Mouse (Mus musculus) frontal cortex, postnatal 14 days (tissue): ENCODE measurements around the gene Gm44579.

ENCODE experiments used
- DNase-seq, 2 experiments: peaks; one replicate each; pipeline ENCODE4 v3.0.0; 2022; ENCODE audit warnings: low spot score in 2 of 2

Gene Gm44579

DNA sequence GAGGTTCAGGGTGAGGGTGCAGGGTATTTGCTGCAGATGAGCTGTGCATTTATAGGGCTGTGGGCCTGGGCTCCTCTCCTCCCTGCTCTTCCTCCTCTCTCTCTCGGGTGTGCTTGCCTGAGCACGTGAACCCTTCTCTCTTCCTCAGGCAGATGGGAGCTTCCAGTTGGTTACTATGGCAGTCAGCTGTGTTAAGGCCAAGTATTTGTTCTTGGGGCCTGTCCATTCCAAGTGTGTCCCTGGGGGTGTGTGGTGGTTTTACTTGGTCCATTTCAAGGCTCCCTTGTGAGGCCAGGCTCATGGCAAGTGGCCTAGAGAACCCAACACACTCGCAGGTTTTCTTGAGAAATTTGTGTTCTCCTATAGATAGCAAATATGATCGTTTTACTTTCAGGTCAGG, at the start of gene Gm44579, which contains the start of gene Olfr287:
Gene Gm44579, minus strand, starts transcription at position 101 of the 400 bp plus-strand sequence.
Gene Olfr287, minus strand, starts transcription at position 180 of the 400 bp plus-strand sequence.
- DNase-seq, result no peak

DNA sequence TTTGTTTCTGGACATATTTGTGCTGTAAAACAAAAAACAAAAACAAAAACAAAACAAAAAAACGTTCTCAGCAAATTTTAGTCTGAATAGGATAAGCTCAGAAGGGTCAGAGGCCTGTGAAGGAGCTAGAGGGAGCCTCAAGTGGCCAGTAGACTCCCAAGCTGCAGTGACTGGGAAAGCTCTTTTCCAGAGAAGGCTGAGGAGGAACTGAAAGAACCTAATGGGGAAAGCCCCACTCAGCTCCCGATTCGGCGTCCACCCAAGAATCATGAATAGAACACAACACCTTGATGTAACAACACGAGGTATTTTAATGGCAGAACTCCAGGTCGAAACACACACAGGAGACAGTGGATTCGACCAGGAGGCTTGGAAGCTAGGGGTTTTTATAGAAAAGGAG, 37.0 kb upstream of the Gm44579 start:
- DNase-seq, result no peak

DNA sequence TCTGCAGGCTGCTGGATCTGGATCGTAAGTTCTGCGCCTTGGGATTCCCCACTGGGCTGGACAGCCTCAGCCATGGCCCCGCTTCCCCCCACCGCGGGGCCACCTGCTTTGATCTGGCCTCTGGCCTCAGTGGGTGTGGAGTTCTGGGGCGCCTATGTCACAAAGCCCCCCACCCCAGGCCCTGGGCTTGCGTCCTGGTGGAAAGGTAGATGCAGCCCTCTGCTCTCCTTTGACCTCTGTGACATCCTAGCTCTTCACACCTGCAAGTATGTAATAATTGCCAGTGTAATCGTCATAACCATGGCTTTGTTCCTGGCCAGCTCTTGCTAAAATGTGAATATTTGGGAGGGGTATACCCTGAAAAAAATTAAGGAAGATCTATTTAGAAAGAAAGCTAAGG, 36.4 kb upstream of the Gm44579 start, which contains the start of gene H1fnt:
Gene H1fnt, minus strand, starts transcription at position 101 of the 400 bp plus-strand sequence.
- DNase-seq, result no peak

DNA sequence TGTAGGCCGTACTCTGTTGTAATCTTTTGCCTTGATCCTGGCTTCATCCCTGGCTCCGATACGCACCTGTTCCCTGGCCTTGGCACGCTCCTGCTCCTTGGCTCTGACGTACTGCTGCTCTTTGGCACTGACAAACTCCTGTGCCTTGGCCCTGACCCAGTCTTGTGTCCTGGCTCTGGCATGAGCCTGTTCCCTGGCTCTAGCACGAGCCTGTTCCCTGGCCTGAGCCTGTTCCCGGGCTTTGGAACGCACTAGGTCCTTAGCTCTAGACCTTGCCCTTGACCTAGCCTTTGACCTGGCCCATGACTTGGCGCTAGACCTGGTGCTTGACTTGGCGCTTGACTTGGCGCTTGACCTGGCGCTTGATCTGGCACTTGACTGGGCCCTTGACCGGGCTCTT, 35.5 kb upstream of the Gm44579 start:
- DNase-seq, result no peak

DNA sequence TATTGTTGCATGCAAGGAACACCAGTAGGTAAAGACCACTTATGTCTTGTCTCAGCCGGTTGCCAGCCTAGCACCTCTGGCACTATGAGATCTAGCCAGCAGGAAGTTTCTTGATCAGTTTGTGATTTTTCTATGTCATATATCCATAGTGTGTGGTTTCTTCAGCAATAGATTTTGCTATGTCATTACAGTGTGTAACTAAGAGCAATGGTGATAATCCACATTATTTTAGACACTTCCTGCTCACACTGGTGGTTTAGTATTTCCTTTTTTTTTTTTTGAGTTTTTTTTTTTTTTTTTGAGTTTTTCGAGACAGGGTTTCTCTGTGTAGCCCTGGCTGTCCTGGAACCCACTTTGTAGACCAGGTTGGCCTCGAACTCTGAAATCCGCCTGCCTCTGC, 14.7 kb upstream of the Gm44579 start:
- DNase-seq, result no peak

DNA sequence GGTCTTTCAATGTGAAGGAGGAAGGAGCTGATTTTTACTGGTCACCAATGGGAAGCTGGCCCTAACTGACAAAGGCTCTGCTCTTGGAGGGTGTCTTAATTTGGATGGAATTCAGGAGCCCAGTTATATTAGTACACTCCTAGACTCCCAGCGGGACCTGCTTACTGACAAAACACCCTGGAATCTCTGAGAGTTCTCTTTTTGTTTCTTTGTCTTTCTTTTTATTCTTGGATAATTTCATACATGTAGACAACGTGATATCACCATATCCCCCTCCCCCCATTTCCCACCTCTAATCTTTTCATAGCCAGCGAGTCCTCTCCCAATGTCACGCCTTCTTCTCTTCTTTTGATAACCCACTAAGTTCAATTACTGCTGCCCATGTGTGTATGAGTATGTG, 13.6 kb upstream of the Gm44579 start, which contains the start of gene Olfr286:
Gene Olfr286, minus strand, starts transcription at position 101 of the 400 bp plus-strand sequence.
- no peak for DNase-seq

DNA sequence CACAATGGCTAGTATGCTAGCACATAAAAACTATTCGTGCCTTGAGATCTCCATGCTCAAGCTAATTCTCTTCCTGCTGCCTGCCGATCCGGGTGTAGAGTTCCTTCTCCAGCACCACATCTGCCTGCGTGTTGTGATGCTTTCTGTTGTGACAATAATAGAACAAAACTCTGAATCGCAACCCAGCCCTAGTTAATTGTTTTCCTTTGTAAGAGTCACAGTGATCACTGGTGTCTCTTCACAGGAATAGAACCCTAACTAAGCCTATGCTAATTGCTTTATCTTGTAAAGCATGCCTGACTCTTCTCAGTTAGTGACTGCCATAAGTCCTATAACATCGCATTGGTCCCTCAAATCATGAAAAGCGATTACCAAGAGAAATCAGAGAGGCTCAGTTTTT, 5.3 kb upstream of the Gm44579 start:
- DNase-seq, result no peak

DNA sequence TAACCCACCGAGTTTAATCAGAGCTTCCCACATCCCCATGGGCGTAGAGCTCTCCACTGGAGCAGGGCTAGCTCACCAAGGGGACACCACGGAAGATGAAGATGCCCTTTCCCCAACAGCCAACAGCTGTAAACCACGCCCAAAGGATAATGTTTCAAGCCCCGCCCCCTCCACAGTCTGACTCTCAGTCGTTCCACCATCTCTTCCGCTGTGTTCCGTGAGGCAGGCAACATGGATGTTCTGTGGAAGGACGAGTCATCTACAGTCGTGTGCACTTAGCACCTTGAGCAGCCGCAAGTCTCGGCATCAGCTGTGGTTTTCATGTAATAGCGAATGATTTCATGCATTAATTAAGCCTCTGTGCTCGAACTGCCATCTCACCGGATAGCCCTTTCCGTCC, 4.8 kb upstream of the Gm44579 start:
- no peak for DNase-seq

DNA sequence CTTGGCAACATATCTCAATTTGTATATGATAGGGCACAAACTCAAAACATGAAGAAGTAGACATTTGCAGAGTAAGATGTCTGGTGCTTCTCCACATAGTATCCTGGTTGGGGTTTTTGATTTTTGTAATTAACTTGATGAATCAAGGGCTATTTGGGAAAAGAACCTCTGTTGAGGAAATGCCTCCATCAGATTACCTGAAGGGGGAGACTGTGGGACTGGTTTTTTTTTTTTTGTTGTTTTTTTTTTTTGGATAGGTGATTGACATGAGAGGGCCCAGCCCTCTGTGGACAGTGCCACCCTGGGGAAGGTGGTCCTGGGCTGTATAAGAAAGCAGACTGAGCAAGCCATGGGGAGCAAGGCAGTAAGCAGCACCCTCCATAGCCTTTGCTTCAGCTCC, 1.6 kb upstream of the Gm44579 start:
- no peak for DNase-seq

DNA sequence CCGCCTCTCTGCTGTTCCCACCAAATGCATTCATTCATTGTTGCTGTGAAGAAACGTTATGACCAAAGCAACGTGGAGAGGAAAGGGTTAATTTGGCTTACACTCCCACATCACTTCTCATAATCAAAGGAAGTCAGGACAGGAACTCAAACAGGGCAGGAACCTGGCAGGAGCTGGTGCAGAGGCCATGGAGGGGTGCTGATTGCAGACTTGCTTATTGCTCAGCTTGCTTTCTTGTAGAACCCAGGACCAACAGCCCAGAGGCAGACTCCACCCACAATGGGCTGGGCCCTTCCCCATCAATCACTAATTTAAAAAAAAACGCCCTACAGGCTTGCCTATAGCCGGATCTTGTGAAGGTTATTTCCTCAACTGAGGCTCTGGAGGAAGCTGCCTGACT, 6.6 kb downstream of the Gm44579 start:
- DNase-seq, result no peak

DNA sequence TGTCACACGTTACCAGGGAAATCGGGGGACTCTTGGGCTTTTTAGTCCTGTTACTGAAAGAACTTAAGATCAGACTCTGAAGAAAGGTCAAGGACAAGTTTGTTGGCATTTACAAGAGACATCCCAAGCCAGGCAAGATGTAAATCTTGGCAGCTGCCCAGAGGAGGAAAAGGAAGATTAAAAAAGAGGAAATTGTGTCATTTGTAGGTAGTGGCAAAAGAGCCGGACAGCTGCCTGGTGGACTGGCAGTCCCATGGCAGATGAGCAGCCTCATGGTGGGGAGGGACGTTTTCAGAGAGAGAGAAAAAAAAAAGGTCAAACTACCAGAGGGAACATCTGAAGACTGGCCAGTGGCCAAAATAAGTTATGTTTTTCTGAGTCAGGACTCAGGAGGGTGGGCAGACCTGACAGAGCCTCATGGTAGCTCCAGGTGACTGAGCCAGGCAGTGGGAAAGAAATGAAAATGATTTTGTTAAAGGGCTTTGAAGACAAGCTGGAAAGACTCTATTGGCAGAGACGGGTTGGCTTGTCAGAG, 7.4 kb downstream of the Gm44579 start:
- DNase-seq, result no peak

DNA sequence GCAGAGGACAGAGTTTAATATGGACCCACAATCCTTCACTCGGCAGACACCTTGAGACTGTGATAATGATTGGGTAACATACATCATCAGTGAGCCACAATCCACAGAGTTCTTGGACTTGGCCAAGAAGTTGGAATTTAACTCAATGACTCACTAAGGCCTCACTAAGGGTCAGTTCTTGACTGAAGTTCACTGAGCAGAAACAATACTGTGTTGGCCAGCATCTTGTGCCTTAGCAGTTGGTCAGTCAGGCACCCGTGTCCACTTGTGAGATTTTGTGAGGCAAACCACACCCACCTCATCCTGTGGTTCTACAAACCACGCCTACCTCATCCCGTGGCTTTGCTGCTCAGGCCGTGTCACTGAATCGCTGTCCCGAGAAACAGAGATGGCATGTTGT, 11.1 kb downstream of the Gm44579 start:
- no peak for DNase-seq

DNA sequence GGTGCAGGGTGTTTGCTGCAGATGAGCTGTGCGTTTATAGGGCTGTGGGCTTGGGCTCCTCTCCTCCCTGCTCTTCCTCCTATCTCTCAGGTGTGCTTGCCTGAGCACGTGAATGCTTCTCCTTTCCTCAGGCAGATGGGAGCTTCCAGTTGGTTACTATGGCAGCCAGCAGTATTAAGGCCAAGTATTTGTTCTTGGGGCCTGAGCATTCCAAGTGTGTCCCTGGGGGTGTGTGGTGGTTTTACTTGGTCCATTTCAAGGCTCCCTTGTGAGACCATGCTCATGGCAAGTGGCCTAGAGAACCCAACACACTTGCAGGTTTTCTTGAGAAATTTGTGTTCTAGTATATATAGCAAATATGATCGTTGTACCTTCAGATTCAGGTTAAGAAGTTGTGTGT, 25.3 kb downstream of the Gm44579 start, which contains the start of gene Olfr288:
Gene Olfr288, minus strand, starts transcription at position 101 of the 400 bp plus-strand sequence.
- DNase-seq, result no peak

DNA sequence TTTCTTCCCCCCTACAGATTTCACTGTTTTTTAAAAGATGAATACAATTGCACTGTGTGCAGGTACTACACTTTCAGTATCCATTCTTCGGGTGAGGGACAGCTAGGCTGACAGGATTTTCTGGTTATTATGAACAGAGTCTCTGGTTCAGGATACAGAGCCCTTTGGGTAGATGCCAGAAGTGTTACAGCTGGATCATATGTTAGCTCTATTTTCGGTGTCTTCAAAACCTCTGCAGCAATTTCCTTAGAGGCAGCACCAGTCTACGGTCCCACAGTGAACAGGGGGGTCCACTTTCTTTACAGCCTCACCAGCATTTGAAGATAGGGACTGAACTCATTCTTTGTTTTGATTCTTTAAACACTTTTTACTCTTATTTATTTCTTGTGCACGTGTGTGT, 36.3 kb downstream of the Gm44579 start:
- no peak for DNase-seq

DNA sequence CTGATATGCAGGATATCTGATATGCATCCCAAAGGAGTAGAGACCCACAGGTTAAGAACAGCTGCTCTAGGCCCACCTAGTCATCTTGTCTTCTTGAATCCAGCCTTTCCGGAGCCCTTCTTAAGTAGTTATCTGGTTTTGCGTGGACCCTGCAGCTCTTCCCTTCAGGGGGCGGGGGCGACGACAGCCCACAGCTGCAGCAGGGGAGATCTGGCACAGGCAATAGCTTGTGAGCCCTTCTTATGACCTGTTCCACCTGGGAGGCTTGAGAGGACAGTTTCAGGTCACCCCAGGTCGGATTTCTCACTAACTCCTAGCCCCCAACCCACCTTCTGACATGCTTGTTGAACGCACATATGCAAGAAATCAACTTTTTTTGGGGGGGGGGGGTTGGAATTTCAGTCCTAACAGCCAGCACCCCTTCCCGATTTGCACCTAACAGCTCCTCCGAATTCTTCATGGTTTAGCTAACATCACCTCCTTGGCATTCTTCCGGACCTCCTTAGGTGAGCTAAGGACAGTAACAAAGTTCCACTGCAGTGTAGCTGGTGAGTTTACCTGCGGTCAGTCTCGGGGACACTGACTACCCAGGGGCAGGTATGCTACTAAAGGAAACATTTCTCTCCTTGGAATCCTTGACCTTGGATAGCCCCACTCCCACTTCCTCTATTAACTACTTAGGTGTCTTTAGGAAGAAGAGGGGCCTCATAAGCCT, 38.8 kb downstream of the Gm44579 start:
- DNase-seq, result no peak

DNA sequence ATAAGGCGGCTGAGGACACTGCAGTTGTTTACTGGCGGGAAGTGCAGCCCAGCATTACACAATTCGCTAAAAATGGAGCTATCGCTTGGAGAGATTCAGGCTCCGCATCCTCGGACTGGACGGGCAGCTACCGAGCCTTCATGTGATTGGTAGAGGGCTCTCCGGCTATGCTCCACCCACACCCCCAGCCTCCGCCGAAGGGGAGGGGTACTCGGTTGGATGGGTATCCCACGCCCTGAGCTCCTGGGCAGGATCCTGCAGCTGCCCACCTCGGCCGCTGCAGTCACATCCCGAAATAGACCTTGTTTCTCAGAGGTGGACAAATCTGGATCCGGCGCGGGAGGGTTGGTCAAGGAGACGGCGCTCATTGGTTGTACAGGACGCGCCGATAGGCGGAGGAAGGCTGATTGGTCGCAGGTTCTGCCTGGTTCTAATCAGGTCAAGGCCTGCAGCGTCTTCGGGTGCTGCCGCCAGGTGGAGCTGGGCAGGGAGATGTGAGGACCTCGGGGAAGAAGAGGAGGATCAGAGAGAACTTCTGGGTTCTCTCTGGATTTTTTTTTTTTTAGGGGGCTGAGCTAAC, 39.6 kb downstream of the Gm44579 start:
- DNase-seq, result peak; percentile 90 to 92

DNA sequence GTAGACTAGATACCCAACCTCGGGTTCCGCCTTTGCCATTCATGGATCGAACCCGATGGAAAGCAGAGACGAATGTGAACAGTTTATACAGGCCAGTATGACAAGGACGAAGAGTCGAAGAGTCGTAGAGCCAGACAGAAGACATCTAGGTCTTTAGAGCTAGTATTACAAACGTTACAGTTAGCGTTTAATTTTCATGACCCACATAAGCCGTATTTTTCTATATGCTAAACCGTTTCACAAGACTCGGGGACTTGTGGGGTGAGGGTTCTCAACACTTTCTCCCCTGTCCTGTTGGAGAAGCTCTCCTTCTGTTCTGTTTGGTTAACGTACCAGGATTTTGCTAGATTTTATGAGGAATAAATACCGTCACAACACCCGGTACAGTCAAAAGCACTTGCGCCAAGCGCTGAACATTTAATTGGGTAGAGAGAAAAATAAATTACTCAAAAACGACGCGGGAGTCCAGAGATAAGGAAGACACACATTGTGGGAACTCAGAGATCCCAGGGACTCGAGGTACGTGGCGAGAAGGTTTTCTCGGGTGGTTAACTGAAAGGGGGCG, 40.1 kb downstream of the Gm44579 start:
- no peak for DNase-seq

DNA sequence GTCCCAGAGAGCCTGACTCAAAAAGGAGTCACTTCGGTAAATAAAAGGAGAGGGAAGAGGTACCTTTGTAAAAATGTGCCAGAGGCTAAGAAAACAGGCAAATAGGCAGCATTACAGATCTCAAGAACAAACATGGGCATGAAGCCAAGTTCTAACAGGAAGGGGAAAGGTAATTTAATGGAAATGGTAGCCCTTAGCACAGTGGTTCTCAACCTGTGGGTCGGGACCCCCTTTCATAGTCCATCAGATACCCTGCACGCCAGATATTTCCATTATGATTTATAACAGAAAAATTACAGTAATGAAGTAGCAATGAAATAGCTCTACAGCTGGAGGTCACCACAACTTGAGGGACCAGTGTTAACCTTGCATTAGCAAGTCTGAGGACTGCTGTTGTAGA, 43.5 kb downstream of the Gm44579 start:
- no peak for DNase-seq

DNA sequence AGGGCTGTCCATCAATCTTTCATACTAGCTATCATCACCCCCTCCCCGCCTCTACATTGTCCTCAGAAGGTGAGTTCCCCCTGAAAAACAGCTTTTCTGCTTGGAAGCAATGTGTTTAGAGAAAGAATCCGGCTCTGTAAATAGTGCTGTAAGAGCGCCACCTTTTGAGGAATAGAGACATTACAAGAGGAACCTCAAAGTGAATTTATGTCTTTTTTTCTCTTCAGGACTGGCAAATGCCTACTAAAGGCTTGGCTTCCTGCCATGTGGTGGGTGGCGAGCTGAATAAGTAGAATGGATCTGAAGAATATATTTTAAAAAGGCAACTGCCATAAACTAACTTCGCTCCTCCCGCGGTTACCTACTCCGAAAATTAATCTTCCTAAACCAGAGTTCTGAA, 47.0 kb downstream of the Gm44579 start:
- peak; percentile 60 to 70 for DNase-seq

DNA sequence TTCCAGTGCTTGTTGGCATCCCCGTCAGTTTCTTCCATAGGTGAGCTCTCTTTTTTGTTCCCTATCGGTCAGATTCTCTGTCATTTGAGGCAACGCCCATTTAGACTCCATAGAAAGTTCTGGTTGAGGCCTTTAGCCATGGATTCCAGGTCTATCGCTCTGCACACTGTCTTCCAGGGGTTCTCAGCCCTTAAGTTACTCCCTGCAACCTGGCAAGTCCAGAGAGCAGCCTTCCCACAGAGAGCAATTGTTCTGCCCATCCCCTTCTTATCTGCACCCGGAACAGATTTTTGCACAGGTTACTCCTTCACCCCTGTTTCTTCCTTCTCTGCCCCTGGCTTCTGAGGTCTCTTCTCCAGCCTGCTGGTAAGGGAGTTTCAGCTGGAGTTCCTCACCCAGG, 48.7 kb downstream of the Gm44579 start:
- no peak for DNase-seq

DNA sequence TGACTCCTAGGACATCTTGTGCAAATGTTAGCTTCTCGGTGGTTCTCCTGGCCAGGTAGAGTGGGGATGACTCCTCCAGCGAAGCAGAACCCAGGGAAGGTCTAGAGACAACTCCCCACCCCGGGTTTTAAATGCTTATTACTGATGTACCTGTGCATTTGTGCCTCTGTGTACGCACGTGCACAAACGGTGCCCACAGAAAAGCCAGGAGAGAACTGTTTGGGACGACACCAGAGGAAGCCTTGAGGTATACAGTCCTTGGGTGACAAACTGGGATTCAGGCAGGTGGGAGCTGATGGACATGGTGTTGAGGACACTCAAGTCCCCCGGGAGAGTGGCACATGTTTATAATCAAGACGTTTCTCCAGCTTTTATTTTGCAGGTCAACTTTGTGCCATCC, 49.9 kb downstream of the Gm44579 start:
- no peak for DNase-seq

DNA sequence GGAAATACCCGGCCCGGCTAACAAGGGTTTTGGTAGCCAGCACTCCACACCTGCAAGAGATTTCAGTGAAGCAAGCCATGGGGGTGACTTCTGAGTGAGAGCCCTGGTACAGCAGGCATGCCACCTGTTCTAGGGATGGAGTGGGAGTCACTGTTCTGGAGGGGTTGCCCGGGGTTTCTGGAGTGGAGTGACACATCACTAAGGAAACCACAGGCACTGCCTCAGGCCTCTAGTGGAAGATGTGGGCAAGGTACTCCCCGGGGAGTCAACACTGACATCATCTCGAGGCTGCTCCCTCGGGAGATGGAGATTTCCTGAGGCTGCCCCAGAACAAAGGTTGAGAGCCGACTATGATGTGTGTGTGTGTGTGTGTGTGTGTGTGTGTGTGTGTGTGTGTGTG, 50.4 kb downstream of the Gm44579 start:
- DNase-seq, result peak; percentile 40 to 67

DNA sequence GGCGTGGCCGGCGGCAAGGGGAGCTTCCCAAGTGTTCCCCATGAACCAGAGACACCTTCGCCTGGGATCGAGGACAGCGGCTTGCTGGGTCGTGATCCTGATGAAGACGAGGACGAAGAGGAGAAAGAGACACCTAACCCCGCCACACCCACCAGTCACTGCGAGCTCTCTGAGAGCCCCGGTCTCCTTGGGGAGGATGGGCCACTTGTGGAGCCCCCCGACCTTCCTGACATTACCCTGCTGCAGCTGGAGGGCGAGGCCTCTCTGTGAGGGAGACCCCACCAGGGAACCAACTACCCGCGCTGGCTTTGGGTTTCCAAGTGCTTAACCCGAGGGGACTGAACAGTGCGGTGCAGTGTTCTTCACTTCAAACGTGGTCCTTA, 52.2 kb downstream of the Gm44579 start:
- peak in 1 of 2 experiments; percentile 11 for DNase-seq
